Mouse (Mus musculus) brain, embryonic 14.5 days (tissue): ENCODE measurements around the gene Tekt2.

Source experiments
- CTCF ChIP-seq: fragments of 200-500 bp; IDR thresholded peaks from 2 replicates; pipeline ENCODE4 v1.5.1; 2012; ENCODE audit warnings: inconsistent platforms, mild to moderate bottlenecking, moderate library complexity, borderline replicate concordance; ENCODE audit not compliant: insufficient read depth, insufficient read length; ENCODE audit errors: extremely low read depth
- POLR2A ChIP-seq: fragments of 200-500 bp; IDR thresholded peaks from 2 replicates; pipeline ENCODE4 v1.6.1; 2012; ENCODE audit warnings: mild to moderate bottlenecking, inconsistent platforms, borderline replicate concordance; ENCODE audit not compliant: poor library complexity, insufficient read depth, insufficient read length, severe bottlenecking; ENCODE audit errors: extremely low read depth

- peak; percentile 95 for TF ChIP-seq POLR2A
- peak; percentile 100 for TF ChIP-seq CTCF
Observed at GRCm38 (mm10) chr4:126321111-126321853, 4.2 kb downstream of the Tekt2 start, which contains the start of gene Adprhl2.
